21 mouse cellular contexts compared by ENCODE assay signal in genomic region chr4:75801870-75802269, GRCm38 (mm10).
DNase-seq lines count a peak whose midpoint lies in the region; ATAC-seq lines count a peak whose summit lies in the region.
"Had no signal": no experiment of that assay in that cellular context is flagged by ENCODE, and none has a peak within 500 bp of the region (broad histone marks: within the 10 kb centered on the region; RNA-seq: fewer than 3 reads in every experiment).

No protein-coding gene starts in this region.

- no peak for ATAC-seq in liver, embryonic 11.5 days (replicated peaks; ENCODE audit: low FRiP score)
- ATAC-seq: intestine, postnatal 0 days; midbrain, embryonic 13.5 days had no signal

- H3K9ac ChIP-seq in liver, embryonic 11.5 days (ENCODE audit: low read depth, low read length), result no peak overlapping the region
- H3K9ac ChIP-seq: hindbrain, embryonic 14.5 days; liver, embryonic 14.5 days; midbrain, embryonic 13.5 days had no signal

- H3K4me2 ChIP-seq in liver, embryonic 11.5 days, result no peak overlapping the region
- H3K4me2 ChIP-seq: hindbrain, embryonic 14.5 days; midbrain, embryonic 13.5 days had no signal

- no peaks in the 10 kb centered on the region for H3K4me1 ChIP-seq in liver, embryonic 11.5 days (replicated peaks; ENCODE audit: control insufficient read depth, insufficient read depth, low read length)
- H3K4me1 ChIP-seq: midbrain, embryonic 13.5 days had no signal

- no peaks in the 10 kb centered on the region for H3K27me3 ChIP-seq in liver, embryonic 11.5 days (replicated peaks; ENCODE audit: control insufficient read depth, insufficient read depth, low read length)
- H3K27me3 ChIP-seq: CH12.LX; midbrain, embryonic 13.5 days had no signal

- no peak overlapping the region for H3K4me3 ChIP-seq in liver, embryonic 11.5 days (ENCODE audit: low read depth, low read length)
- H3K4me3 ChIP-seq: gastrocnemius, adult 2 months; midbrain, embryonic 13.5 days; myocyte had no signal

- H3K36me3 ChIP-seq in liver, embryonic 11.5 days (ENCODE audit: control insufficient read depth, insufficient read depth, low read length), result no peaks in the 10 kb centered on the region
- H3K36me3 ChIP-seq: midbrain, embryonic 13.5 days had no signal

- no peaks in the 10 kb centered on the region for H3K9me3 ChIP-seq in liver, embryonic 11.5 days (ENCODE audit: control insufficient read depth, low read length)
- H3K9me3 ChIP-seq: midbrain, embryonic 13.5 days had no signal

- 76% methylated on average over 4 of the region's 4 CpGs for WGBS in liver, embryonic 11.5 days

- H3K27ac ChIP-seq in liver, embryonic 11.5 days (ENCODE audit: low read depth, low read length), result no peak overlapping the region
- H3K27ac ChIP-seq: gastrocnemius, adult 2 months; hindbrain, embryonic 14.5 days; liver, embryonic 14.5 days; macrophage; midbrain, embryonic 13.5 days had no signal

- DNase-seq in cerebellum, postnatal 14 days, result peak; percentile 4 to 8
- DNase-seq in cerebellum, postnatal 4 days (ENCODE audit: low spot score in 2 of 2), result no peak
- DNase-seq in layer of hippocampus, adult 9-11 months, result peak; percentile 6
- DNase-seq in layer of hippocampus, postnatal 25 days (ENCODE audit: extremely low spot score in 1 of 2, low spot score in 1 of 2), result no peak
- DNase-seq in frontal cortex, postnatal 36 days (ENCODE audit: low spot score in 2 of 2), result peak; percentile 3 to 29
- DNase-seq in right cerebral cortex, postnatal 10 days (ENCODE audit: low spot score in 2 of 2), result peak; percentile 62 to 71
- DNase-seq in liver, embryonic 11.5 days (ENCODE audit: low spot score), result no peak
- DNase-seq in kidney, postnatal 14 days, result no peak
- DNase-seq: adrenal gland, postnatal 25 days; cerebellum, adult 11 months; gastrocnemius, adult 2 months; heart, adult 11 months; kidney, postnatal 25 days; retina, postnatal 1 day had no signal

Comparison
In these comparisons a context has a peak if more than half of its experiments do, and no peak if none do; other contexts are left out.
1. DNase-seq: peak in cerebellum, postnatal 14 days (2 of 2), layer of hippocampus, adult 9-11 months (single experiment), frontal cortex, postnatal 36 days (2 of 2) and right cerebral cortex, postnatal 10 days (2 of 2); none in cerebellum, postnatal 4 days (0 of 2), layer of hippocampus, postnatal 25 days (0 of 2), liver, embryonic 11.5 days (single experiment) and kidney, postnatal 14 days (single experiment).